Mouse (Mus musculus): ENCODE measurements around the gene Macf1.

DNA sequence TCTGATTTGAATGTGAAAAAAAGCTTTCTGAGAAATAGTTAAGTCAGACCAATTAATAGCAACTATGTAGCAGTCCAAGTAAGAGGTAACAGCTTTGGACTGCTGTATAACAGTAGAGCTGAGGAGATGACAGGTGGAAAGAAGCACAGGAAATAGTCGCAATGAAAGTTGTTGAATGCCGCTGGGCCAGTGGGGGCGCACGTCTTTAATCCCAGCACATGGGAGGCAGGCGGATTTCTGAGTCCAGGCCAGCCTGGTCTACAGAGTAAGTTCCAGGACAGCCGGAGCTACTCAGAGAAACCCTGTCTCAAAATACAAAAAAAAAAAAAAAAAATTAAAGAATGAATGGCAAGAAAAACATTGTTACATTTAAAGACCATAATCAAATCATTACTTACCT, 35.0 kb downstream of the Macf1 start:
- TF ChIP-seq CTCF (IDR thresholded peaks at IDR 0.05; ENCODE audit: low read depth, low read length) (no peak), POLR2AphosphoS5 (IDR thresholded peaks at IDR 0.05; ENCODE audit: insufficient replicate concordance, low read depth, low read length) (no peak), GATA2 (IDR thresholded peaks at IDR 0.05; ENCODE audit: borderline replicate concordance, low read depth, low read length) (no peak)
